Mouse (Mus musculus): ENCODE measurements at regions not wholly inside any gene's neighbourhood (a gene's known extent, or its start where the extent isn't known, plus 50 kb on each side); places are given as distances from the start of the nearest gene placed in this dataset.

DNA sequence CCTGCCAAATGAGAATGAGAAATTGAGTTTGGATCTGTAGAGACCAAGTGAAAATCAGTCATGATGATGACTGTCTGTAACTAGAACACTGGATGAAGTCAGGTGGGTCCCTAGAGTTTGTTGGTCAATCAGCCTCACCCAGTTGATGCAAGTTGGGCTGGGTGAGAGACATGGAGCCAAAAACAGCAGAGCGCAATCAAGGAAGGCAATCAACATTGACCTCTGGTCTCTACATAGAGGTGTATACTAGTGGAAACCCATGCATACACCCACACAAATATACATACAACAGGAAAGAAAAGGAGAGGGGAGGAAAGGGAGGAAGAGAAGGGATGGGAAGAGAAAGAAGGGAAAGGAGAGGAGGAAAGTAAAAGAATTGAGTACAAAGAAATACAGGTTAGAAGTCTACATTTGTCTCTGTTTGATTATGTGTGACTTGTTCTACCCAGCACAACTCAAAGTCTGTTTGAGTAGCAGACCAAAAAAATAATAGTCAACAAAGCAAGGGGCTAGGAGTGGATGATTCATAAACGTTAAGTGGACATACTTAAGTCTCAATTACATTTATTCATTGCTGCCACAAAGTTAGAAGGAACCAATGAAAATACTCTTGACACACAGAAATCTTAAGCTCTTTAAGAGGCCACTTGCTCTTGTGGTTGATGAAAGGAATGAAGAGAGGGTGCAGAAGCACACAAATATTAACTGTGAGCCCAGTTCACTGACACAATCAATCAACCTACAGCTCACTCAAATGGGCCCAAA, 97.4 kb downstream of the Nfkbiz start:
- Histone ChIP-seq H3K27ac (ENCODE audit: insufficient read depth, low read depth, low read length) (no peak overlapping the region), H3K4me1 (ENCODE audit: control insufficient read depth, insufficient read depth, low read length) (peaks cover 2% of the 10 kb centered on the region; the same call in 1 of the 2 replicates)
- no peak for TF ChIP-seq CTCF (IDR thresholded peaks at IDR 0.05; ENCODE audit: low read depth, low read length)
- no peak for TF ChIP-seq POLR2A (IDR thresholded peaks at IDR 0.05; ENCODE audit: borderline replicate concordance, low read depth, low read length)

GRCm38 (mm10) chr16:55738741-55739140, 100.0 kb downstream of the Nfkbiz start:
- Histone ChIP-seq H3K27ac (ENCODE audit: insufficient read depth, low read depth, low read length) (no peak overlapping the region), H3K4me3 (ENCODE audit: insufficient read depth, low read length) (no peak overlapping the region), H3K4me1 (ENCODE audit: control insufficient read depth, insufficient read depth, low read length) (peaks cover 13% of the 10 kb centered on the region)
- TF ChIP-seq POLR2A (IDR thresholded peaks at IDR 0.05; ENCODE audit: borderline replicate concordance, low read depth, low read length) (no peak), CTCF (IDR thresholded peaks at IDR 0.05; ENCODE audit: low read depth, low read length) (no peak)

More for the DNA sequence above, 97.4 kb downstream of the Nfkbiz start:
- no peak overlapping the region for H3K4me3 ChIP-seq (ENCODE audit: insufficient read depth, low read length)

GRCm38 (mm10) chr16:55735476-55735968, 103.2 kb downstream of the Nfkbiz start:
- Histone ChIP-seq H3K4me3 (ENCODE audit: insufficient read depth, low read length) (no peak overlapping the region), H3K27ac (ENCODE audit: insufficient read depth, low read depth, low read length) (no peak overlapping the region), H3K4me1 (ENCODE audit: control insufficient read depth, insufficient read depth, low read length) (peaks cover 34% of the 10 kb centered on the region)
- TF ChIP-seq CTCF (IDR thresholded peaks at IDR 0.05; ENCODE audit: low read depth, low read length) (no peak), POLR2A (IDR thresholded peaks at IDR 0.05; ENCODE audit: borderline replicate concordance, low read depth, low read length) (no peak)

- Histone ChIP-seq H3K27ac (ENCODE audit: insufficient read depth, low read depth, low read length) (peak overlapping the region; percentile 76), H3K4me1 (ENCODE audit: control insufficient read depth, insufficient read depth, low read length) (peaks cover 34% of the 10 kb centered on the region), H3K4me3 (ENCODE audit: insufficient read depth, low read length) (no peak overlapping the region; the same call in 1 of the 2 replicates)
- no peak for TF ChIP-seq CTCF (IDR thresholded peaks at IDR 0.05; ENCODE audit: low read depth, low read length)
- no peak for TF ChIP-seq POLR2A (IDR thresholded peaks at IDR 0.05; ENCODE audit: borderline replicate concordance, low read depth, low read length)
These were observed 104.4 kb downstream of the Nfkbiz start for GRCm38 (mm10) chr16:55734301-55734700.

- no peak for TF ChIP-seq CTCF (IDR thresholded peaks at IDR 0.05; ENCODE audit: low read depth, low read length)
- TF ChIP-seq POLR2A (IDR thresholded peaks at IDR 0.05; ENCODE audit: borderline replicate concordance, low read depth, low read length) = no peak
- no peak overlapping the region; the same call in 1 of the 2 replicates for H3K4me3 ChIP-seq (ENCODE audit: insufficient read depth, low read length)
- peaks cover 34% of the 10 kb centered on the region for H3K4me1 ChIP-seq (ENCODE audit: control insufficient read depth, insufficient read depth, low read length)
- H3K27ac ChIP-seq (ENCODE audit: insufficient read depth, low read depth, low read length) = peak overlapping the region; percentile 76
These were observed 104.9 kb downstream of the Nfkbiz start for GRCm38 (mm10) chr16:55733751-55734150.

DNA sequence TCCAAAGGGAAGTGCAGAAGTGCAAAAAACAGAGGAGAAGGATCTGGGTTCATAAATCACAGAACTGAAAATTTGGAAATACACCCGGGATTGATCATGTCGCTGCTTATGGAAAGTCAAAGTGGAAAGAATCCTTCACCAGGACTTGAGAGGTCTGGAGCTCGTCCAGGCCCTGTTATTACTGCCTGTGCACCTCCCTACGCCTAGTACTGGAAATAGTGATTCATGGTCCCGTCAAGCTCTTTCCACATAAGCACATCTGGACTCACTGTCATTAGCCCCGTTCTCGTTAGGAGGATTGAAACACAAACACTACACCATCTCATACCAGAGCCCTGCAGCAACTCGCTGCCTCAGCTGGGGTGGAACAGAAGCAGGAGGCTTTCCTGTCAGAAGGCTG, 107.7 kb downstream of the Nfkbiz start:
- H3K4me1 ChIP-seq (ENCODE audit: control insufficient read depth, insufficient read depth, low read length) = peaks cover 34% of the 10 kb centered on the region
- H3K27ac ChIP-seq (ENCODE audit: insufficient read depth, low read depth, low read length) = no peak overlapping the region
- no peak for TF ChIP-seq POLR2A (IDR thresholded peaks at IDR 0.05; ENCODE audit: borderline replicate concordance, low read depth, low read length)
- no peak for TF ChIP-seq CTCF (IDR thresholded peaks at IDR 0.05; ENCODE audit: low read depth, low read length)
- no peak overlapping the region for H3K4me3 ChIP-seq (ENCODE audit: insufficient read depth, low read length)

DNA sequence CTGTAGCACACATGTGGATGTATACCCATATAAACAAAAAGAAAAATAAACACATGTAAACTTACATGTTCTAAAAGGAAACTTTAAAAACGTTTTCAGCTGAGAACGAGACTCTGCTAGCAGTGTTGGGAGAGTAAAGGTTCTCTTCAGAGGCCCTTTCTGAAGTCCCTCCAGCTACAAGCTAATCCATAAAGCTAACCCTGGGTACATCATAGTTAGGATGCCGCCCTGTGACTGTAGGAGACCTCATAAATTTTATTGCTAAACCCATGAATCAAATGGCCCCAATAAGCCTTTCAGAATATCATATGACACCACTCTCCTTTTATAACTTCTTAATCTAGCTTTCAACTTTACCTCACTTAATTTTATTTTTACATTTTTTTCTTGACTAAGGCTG, 112.2 kb downstream of the Nfkbiz start:
- Histone ChIP-seq H3K4me3 (ENCODE audit: insufficient read depth, low read length) (no peak overlapping the region), H3K27ac (ENCODE audit: insufficient read depth, low read depth, low read length) (no peak overlapping the region), H3K4me1 (ENCODE audit: control insufficient read depth, insufficient read depth, low read length) (peaks cover 9% of the 10 kb centered on the region)
- TF ChIP-seq POLR2A (IDR thresholded peaks at IDR 0.05; ENCODE audit: borderline replicate concordance, low read depth, low read length) (no peak), CTCF (IDR thresholded peaks at IDR 0.05; ENCODE audit: low read depth, low read length) (no peak)

DNA sequence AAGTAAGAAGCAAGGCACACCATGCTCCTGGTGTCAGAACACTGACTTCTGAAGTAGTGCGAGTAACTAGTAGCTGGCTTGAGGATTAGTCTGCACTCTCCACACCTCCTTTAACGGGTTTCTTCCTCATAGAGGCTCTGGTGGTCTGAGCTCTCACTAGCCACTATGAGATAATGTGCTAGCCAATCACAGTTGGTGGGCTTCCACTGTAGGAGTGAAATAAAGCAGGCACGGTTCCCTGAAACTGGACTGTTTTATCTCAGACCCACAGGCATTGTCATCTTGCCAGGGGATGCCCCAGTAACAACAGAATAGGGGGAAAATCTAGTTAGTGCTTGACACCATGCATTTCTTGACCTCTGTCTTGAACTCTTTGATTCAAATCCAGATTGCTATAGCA, 118.3 kb downstream of the Nfkbiz start:
- H3K27ac ChIP-seq (ENCODE audit: insufficient read depth, low read depth, low read length) = no peak overlapping the region
- no peak overlapping the region for H3K4me3 ChIP-seq (ENCODE audit: insufficient read depth, low read length)
- no peaks in the 10 kb centered on the region for H3K4me1 ChIP-seq (ENCODE audit: control insufficient read depth, insufficient read depth, low read length)
- TF ChIP-seq POLR2A (IDR thresholded peaks at IDR 0.05; ENCODE audit: borderline replicate concordance, low read depth, low read length) (no peak), CTCF (IDR thresholded peaks at IDR 0.05; ENCODE audit: low read depth, low read length) (no peak)

- Histone ChIP-seq H3K4me3 (ENCODE audit: insufficient read depth, low read length) (no peak overlapping the region), H3K4me1 (ENCODE audit: control insufficient read depth, insufficient read depth, low read length) (no peaks in the 10 kb centered on the region), H3K27ac (ENCODE audit: insufficient read depth, low read depth, low read length) (no peak overlapping the region)
- TF ChIP-seq POLR2A (IDR thresholded peaks at IDR 0.05; ENCODE audit: borderline replicate concordance, low read depth, low read length) = no peak
- TF ChIP-seq CTCF (IDR thresholded peaks at IDR 0.05; ENCODE audit: low read depth, low read length) = no peak
These were observed 128.7 kb downstream of the Nfkbiz start for GRCm38 (mm10) chr16:55710017-55710416.

DNA sequence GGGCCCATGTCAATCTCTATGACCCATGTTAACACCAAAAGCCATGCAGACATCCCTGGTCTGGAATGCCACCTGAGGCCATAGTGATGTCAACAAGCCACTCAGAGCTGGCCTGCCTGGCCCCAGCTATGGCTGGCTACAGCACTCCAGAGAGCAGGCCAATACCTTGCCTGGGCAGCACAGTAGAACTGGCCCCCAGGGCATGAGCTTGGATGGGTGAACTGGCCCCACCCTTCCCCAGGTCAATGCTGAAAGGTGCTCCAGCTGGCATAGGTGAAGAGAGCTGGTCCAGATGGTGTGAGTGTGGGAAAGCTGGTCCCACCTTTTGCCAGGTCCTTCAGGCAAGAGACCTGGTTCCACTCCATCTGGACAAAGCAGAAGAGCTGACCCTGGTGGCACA, 132.2 kb downstream of the Nfkbiz start:
- H3K4me3 ChIP-seq (ENCODE audit: insufficient read depth, low read length) = no peak overlapping the region
- H3K27ac ChIP-seq (ENCODE audit: insufficient read depth, low read depth, low read length) = no peak overlapping the region
- no peak for TF ChIP-seq POLR2A (IDR thresholded peaks at IDR 0.05; ENCODE audit: borderline replicate concordance, low read depth, low read length)
- no peak for TF ChIP-seq CTCF (IDR thresholded peaks at IDR 0.05; ENCODE audit: low read depth, low read length)
- H3K4me1 ChIP-seq (ENCODE audit: control insufficient read depth, insufficient read depth, low read length) = no peaks in the 10 kb centered on the region

Measured in bone marrow macrophage, adult 2 months (primary cell).